Mouse (Mus musculus): ENCODE measurements around the gene B3galt2. TPM values are rescaled to one million over a fixed set of nuclear protein-coding genes. Genes with fewer than 3 reads are reported as not detected.

B3galt2 gene
- polyA plus RNA-seq (2016; fragmentation: Nextera tagmentation; extraction: Ambion mirVana) = 0.70 TPM in 2 replicates

DNA sequence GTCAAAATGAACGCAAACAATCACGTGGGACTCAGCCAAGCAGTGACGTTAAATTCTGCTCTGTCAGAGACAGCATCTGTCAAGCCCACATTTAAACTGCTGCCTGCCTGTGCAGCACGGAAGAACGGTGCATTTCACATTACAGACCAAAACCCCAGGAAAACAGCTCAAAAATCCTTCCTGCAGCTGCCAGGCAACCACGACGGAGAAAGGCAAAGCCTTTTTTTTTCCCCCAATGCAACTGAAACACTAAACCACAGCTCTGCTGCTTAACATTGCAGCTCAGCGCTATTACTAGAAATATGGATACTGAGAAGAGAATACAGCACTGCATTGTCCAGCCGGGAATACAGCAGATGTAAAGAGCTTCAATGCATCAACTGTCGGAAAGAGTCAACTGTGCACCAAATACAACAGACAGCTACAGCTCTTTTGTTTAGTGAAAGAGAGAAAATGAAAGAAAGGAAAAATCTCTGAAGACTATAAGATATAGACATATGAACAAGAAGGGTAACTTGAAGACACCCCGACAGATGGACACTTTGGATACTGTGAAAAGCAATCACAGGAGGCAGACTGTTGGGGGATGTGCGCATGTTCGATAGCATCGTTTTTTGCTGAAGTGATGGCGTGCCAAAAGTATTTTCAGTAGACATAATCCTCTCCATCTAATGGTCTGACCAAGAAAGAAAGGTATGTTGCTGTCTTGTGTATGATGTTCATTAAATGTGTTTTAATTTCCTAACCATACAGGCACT lies at the start of gene B3galt2:
Gene B3galt2 (plus strand): TSS at position 15 of the 758 bp plus-strand sequence.
- Histone ChIP-seq H3K4me3 (replicated peaks) (0 out of 2 replicates have a peak within 1 kb of the TSS, but pooled peaks have one; percentile 11), H3K27ac (peak within 1 kb of the TSS; percentile 67), H3K9ac (replicated peaks) (no peak within 1 kb of the TSS; the same call in 1 of the 2 replicates), H3K36me3 (no peaks in the 10 kb centered on the region), H3K27me3 (no peaks in the 10 kb centered on the region), H3K4me1 (replicated peaks) (peaks cover 8% of the 10 kb centered on the region; the same call in 1 of the 2 replicates), H3K9me3 (no peaks in the 10 kb centered on the region), H3K4me2 (peak within 1 kb of the TSS; percentile 40)
- no peak for ATAC-seq (ENCODE audit: insufficient number of reproducible peaks, insufficient read depth, low FRiP score, low TSS enrichment, low read depth)
- 57% methylated on average over 15 of the region's 15 CpGs for WGBS

DNA sequence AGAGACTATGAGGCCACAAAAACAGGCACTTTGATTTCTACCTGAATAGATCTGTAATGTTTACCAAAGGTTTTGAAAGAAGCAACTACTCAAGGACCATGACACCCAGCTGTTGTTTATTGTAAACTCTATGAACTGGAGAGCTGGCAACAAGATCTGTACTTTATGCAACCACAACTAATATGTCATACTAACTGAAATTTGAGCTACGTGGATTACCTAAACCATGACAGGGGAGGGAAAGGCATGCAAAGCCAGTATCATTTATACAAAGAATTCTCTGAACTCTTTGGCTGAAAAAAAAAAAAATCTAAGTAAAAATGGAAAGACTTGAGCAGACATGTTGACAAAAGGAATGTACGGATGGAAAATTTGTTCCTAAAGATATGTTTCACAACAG lies 43.6 kb upstream of the B3galt2 start:
- Histone ChIP-seq H3K4me1 (replicated peaks) (no peaks in the 10 kb centered on the region), H3K27ac (no peak overlapping the region), H3K4me2 (no peak overlapping the region), H3K4me3 (replicated peaks) (no peak overlapping the region), H3K27me3 (no peaks in the 10 kb centered on the region), H3K36me3 (no peaks in the 10 kb centered on the region), H3K9me3 (no peaks in the 10 kb centered on the region), H3K9ac (replicated peaks) (no peak overlapping the region)
- no peak for ATAC-seq (ENCODE audit: insufficient number of reproducible peaks, insufficient read depth, low FRiP score, low TSS enrichment, low read depth)
- 87% methylated on average over 2 of the region's 2 CpGs for WGBS

DNA sequence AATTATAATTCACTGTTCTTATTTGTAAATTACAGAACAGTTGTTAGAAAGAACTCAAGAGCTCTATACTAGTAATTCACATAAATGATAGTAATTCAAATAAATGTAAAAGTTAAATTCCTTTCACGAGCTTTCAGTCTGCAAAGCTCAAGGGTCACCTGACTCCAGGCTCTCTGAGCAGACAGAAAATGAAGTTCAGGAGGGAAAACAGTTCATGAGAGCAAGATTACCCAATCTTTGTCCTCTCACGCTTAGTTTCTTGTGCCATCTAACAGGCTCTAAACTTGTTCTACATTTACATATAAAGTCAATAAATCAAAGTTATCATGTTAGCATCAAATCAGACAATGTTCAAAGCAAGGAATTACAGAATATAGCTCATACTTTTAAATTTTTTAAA lies 31.6 kb upstream of the B3galt2 start:
- no peak for ATAC-seq (ENCODE audit: insufficient number of reproducible peaks, insufficient read depth, low FRiP score, low TSS enrichment, low read depth)
- H3K27me3 ChIP-seq = no peaks in the 10 kb centered on the region
- no peak overlapping the region for H3K9ac ChIP-seq (replicated peaks)
- H3K9me3 ChIP-seq = no peaks in the 10 kb centered on the region
- no peaks in the 10 kb centered on the region for H3K4me1 ChIP-seq (replicated peaks)
- 74% methylated on average over 2 of the region's 2 CpGs for WGBS
- no peak overlapping the region for H3K4me3 ChIP-seq (replicated peaks)
- H3K4me2 ChIP-seq = no peak overlapping the region
- H3K36me3 ChIP-seq = peaks cover 17% of the 10 kb centered on the region
- H3K27ac ChIP-seq = no peak overlapping the region

- Histone ChIP-seq H3K4me1 (replicated peaks) (no peaks in the 10 kb centered on the region), H3K36me3 (peaks cover 31% of the 10 kb centered on the region), H3K4me2 (no peak overlapping the region), H3K27me3 (no peaks in the 10 kb centered on the region), H3K9me3 (no peaks in the 10 kb centered on the region), H3K4me3 (replicated peaks) (no peak overlapping the region), H3K27ac (no peak overlapping the region), H3K9ac (replicated peaks) (no peak overlapping the region)
- WGBS = 98% methylated on average over 2 of the region's 2 CpGs
- no peak for ATAC-seq (ENCODE audit: insufficient number of reproducible peaks, insufficient read depth, low FRiP score, low TSS enrichment, low read depth)
Observed at GRCm38 (mm10) chr1:143612901-143613300, 27.6 kb upstream of the B3galt2 start.

- Histone ChIP-seq H3K4me1 (replicated peaks) (no peaks in the 10 kb centered on the region), H3K27ac (no peak overlapping the region), H3K36me3 (peaks cover 29% of the 10 kb centered on the region), H3K9ac (replicated peaks) (no peak overlapping the region), H3K9me3 (no peaks in the 10 kb centered on the region), H3K4me2 (no peak overlapping the region), H3K27me3 (no peaks in the 10 kb centered on the region), H3K4me3 (replicated peaks) (no peak overlapping the region)
- WGBS = 22% methylated on average over 2 of the region's 2 CpGs
- ATAC-seq (ENCODE audit: insufficient number of reproducible peaks, insufficient read depth, low FRiP score, low TSS enrichment, low read depth) = no peak
Observed at GRCm38 (mm10) chr1:143619760-143620159, 20.7 kb upstream of the B3galt2 start.

- no peaks in the 10 kb centered on the region for H3K9me3 ChIP-seq
- ATAC-seq (ENCODE audit: insufficient number of reproducible peaks, insufficient read depth, low FRiP score, low TSS enrichment, low read depth) = no peak
- no peak overlapping the region for H3K9ac ChIP-seq (replicated peaks)
- no peak overlapping the region for H3K27ac ChIP-seq
- no peaks in the 10 kb centered on the region for H3K4me1 ChIP-seq (replicated peaks)
- H3K27me3 ChIP-seq = no peaks in the 10 kb centered on the region
- no peak overlapping the region for H3K4me3 ChIP-seq (replicated peaks)
- peaks cover 40% of the 10 kb centered on the region for H3K36me3 ChIP-seq
- H3K4me2 ChIP-seq = no peak overlapping the region
Observed at GRCm38 (mm10) chr1:143621930-143622329, 18.5 kb upstream of the B3galt2 start.

- no peak for ATAC-seq (ENCODE audit: insufficient number of reproducible peaks, insufficient read depth, low FRiP score, low TSS enrichment, low read depth)
- Histone ChIP-seq H3K9ac (replicated peaks) (no peak overlapping the region), H3K36me3 (peaks cover 41% of the 10 kb centered on the region), H3K9me3 (no peaks in the 10 kb centered on the region), H3K27me3 (no peaks in the 10 kb centered on the region), H3K4me2 (no peak overlapping the region), H3K4me3 (replicated peaks) (no peak overlapping the region), H3K4me1 (replicated peaks) (no peaks in the 10 kb centered on the region), H3K27ac (no peak overlapping the region)
- 97% methylated on average over 1 of the region's 1 CpGs for WGBS
Observed at GRCm38 (mm10) chr1:143622634-143623033, 17.8 kb upstream of the B3galt2 start.

DNA sequence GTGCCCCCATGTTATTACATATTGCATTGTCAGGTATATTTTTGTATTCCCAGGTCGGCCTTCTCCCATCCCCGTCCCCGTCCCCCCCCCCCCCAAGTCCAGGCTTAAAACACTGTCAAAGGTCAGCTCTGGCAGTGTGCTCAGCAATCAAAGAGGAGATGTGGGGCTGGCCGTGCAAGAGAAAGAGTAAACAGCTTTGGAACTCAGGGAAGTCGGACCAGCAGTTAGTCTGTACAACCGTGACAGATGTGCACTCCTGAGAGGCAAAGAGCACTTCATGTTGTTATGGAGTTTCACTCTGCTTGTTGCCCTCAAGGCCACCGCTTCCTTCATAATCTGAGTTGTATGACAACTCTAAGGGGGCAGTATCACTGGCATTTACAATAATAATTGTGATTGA lies 9.1 kb upstream of the B3galt2 start:
- peaks cover 10% of the 10 kb centered on the region for H3K36me3 ChIP-seq
- H3K27ac ChIP-seq = no peak overlapping the region
- H3K9me3 ChIP-seq = no peaks in the 10 kb centered on the region
- H3K4me3 ChIP-seq (replicated peaks) = no peak overlapping the region
- no peak overlapping the region for H3K4me2 ChIP-seq
- 57% methylated on average over 7 of the region's 7 CpGs for WGBS
- H3K9ac ChIP-seq (replicated peaks) = no peak overlapping the region
- H3K4me1 ChIP-seq (replicated peaks) = no peaks in the 10 kb centered on the region
- no peaks in the 10 kb centered on the region for H3K27me3 ChIP-seq
- no peak for ATAC-seq (ENCODE audit: insufficient number of reproducible peaks, insufficient read depth, low FRiP score, low TSS enrichment, low read depth)

- H3K9me3 ChIP-seq = no peaks in the 10 kb centered on the region
- H3K27ac ChIP-seq = no peak overlapping the region
- H3K4me3 ChIP-seq (replicated peaks) = no peak overlapping the region
- H3K36me3 ChIP-seq = no peaks in the 10 kb centered on the region
- no peak for ATAC-seq (ENCODE audit: insufficient number of reproducible peaks, insufficient read depth, low FRiP score, low TSS enrichment, low read depth)
- no peaks in the 10 kb centered on the region for H3K4me1 ChIP-seq (replicated peaks)
- WGBS = 90% methylated on average over 1 of the region's 1 CpGs
- H3K9ac ChIP-seq (replicated peaks) = no peak overlapping the region
- H3K4me2 ChIP-seq = no peak overlapping the region
- no peaks in the 10 kb centered on the region for H3K27me3 ChIP-seq
Observed at GRCm38 (mm10) chr1:143632361-143632760, 8.1 kb upstream of the B3galt2 start.

DNA sequence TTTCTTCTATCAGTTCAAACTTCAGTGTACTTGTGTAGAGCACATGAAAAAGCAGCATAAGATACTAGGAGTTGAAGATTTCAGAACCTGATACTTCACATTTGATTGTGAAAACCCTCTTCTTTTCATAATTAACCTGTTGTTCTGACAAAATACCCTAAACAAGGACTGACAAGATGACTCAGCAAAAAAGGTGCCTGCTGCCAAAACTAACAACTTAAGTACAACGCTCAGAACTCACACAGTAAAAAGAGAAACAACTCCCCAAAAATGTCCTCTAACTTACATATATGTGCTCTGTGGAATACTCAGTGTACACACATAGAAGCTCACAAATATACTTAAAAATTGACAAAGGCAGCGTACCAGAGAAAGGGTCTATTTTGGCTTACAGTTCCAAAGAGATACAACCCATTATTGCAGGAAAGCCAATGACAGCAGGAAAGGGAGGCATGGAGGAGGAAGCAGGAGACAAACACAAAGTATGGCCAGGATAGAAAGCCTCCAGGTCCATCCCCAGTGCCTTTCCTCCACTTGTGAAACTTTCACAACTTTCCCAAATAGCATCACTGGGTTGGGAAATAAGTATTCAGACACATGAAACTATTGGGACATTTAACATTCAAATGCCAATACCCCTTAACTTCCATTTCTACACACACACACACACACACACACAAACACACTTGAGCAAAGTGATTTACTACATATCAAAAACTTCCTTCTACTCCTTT lies 7.4 kb upstream of the B3galt2 start:
- no peaks in the 10 kb centered on the region for H3K4me1 ChIP-seq (replicated peaks)
- no peaks in the 10 kb centered on the region for H3K9me3 ChIP-seq
- no peak overlapping the region for H3K9ac ChIP-seq (replicated peaks)
- H3K27me3 ChIP-seq = no peaks in the 10 kb centered on the region
- H3K4me3 ChIP-seq (replicated peaks) = no peak overlapping the region
- no peaks in the 10 kb centered on the region for H3K36me3 ChIP-seq
- no peak overlapping the region for H3K27ac ChIP-seq
- no peak overlapping the region for H3K4me2 ChIP-seq
- ATAC-seq (ENCODE audit: insufficient number of reproducible peaks, insufficient read depth, low FRiP score, low TSS enrichment, low read depth) = no peak
- 88% methylated on average over 2 of the region's 2 CpGs for WGBS

GRCm38 (mm10) chr1:143644221-143644620 lies 3.8 kb downstream of the B3galt2 start:
- Histone ChIP-seq H3K9ac (replicated peaks) (no peak overlapping the region), H3K27ac (no peak overlapping the region), H3K36me3 (no peaks in the 10 kb centered on the region), H3K4me2 (no peak overlapping the region), H3K4me1 (replicated peaks) (peaks cover 8% of the 10 kb centered on the region; the same call in 1 of the 2 replicates), H3K4me3 (replicated peaks) (no peak overlapping the region), H3K27me3 (no peaks in the 10 kb centered on the region), H3K9me3 (no peaks in the 10 kb centered on the region)
- WGBS = 90% methylated on average over 2 of the region's 2 CpGs
- ATAC-seq (ENCODE audit: insufficient number of reproducible peaks, insufficient read depth, low FRiP score, low TSS enrichment, low read depth) = no peak

Data from limb, embryonic 12.5 days (tissue).